Mouse (Mus musculus) midbrain, embryonic 13.5 days (tissue): Measurements from ENCODE around the gene Rreb1. TPM values are rescaled to one million over a fixed set of nuclear protein-coding genes. Genes with fewer than 3 reads are reported as not detected.
A peak's percentile ranks its signal among the peaks of the same experiment; 100 is the strongest.

Source experiments
- ATAC-seq: fragments of 200-750 bp; cut with Nextera tagmentation; 2 replicates; pipeline ENCODE4 v1.8.0; 2017; ENCODE audit warnings: mild to moderate bottlenecking, moderate TSS enrichment, moderate library complexity
- H3K27ac ChIP-seq: fragments of 300-500 bp; sonication (generic); 2 replicates; pipeline ENCODE4 v1.5.1; 2015; ENCODE audit warnings: inconsistent platforms, mild to moderate bottlenecking, moderate library complexity
- H3K27me3 ChIP-seq: fragments of 300-500 bp; sonication (generic); 2 replicates; pipeline ENCODE4 v1.6.1; 2015; ENCODE audit warnings: mild to moderate bottlenecking, inconsistent platforms
- H3K36me3 ChIP-seq: fragments of 300-500 bp; sonication (generic); 2 replicates; pipeline ENCODE4 v1.6.1; 2015; ENCODE audit warnings: mild to moderate bottlenecking, inconsistent platforms
- H3K4me1 ChIP-seq: fragments of 300-500 bp; sonication (generic); replicated peaks from 2 replicates; pipeline ENCODE4 v1.6.1; 2015; ENCODE audit warnings: inconsistent platforms
- H3K4me2 ChIP-seq: fragments of 300-500 bp; sonication (generic); replicated peaks from 2 replicates; pipeline ENCODE4 v1.6.1; 2015; ENCODE audit warnings: moderate library complexity, mild to moderate bottlenecking, inconsistent platforms
- H3K4me3 ChIP-seq: fragments of 300-500 bp; sonication (generic); replicated peaks from 2 replicates; pipeline ENCODE4 v1.5.1; 2015; ENCODE audit warnings: mild to moderate bottlenecking, inconsistent platforms
- H3K9ac ChIP-seq: fragments of 300-500 bp; sonication (generic); replicated peaks from 2 replicates; pipeline ENCODE4 v1.6.1; 2015; ENCODE audit warnings: mild to moderate bottlenecking, inconsistent platforms
- H3K9me3 ChIP-seq: fragments of 300-500 bp; sonication (generic); 2 replicates; pipeline ENCODE4 v1.6.1; 2016; ENCODE audit warnings: mild to moderate bottlenecking, inconsistent platforms
- WGBS: fragments of 180-500 bp; shearing (Covaris S2); methylation state at CpG from one replicate; pipeline ENCODE4 v1.1.7; 2015; 5-methylcytosine and 5-hydroxymethylcytosine counted together
- polyA plus RNA-seq: library from polyadenylated mRNA; unstranded; fragments of >200 nt; fragmentation: Nextera tagmentation; extraction: Ambion mirVana; gene quantifications from 2 replicates; pipeline ENCODE4 v1.2.1, GENCODE M21; 2015

The Rreb1 gene
- polyA plus RNA-seq, 1 experiment from 2014 or later = 2.7 TPM

- Histone ChIP-seq H3K9ac (peak overlapping the region; percentile 74), H3K27ac (no peak overlapping the region), H3K9me3 (no peaks in the 10 kb centered on the region), H3K27me3 (peaks cover 29% of the 10 kb centered on the region), H3K36me3 (no peaks in the 10 kb centered on the region), H3K4me1 (peaks cover 34% of the 10 kb centered on the region), H3K4me3 (peak overlapping the region; percentile 66), H3K4me2 (peak overlapping the region; percentile 96)
- ATAC-seq = peak; percentile 51
- WGBS = 5% methylated on average over 19 of the region's 19 CpGs
These were observed 79.9 kb downstream of the Rreb1 start for GRCm38 (mm10) chr13:37858066-37858501.

- H3K36me3 ChIP-seq = no peaks in the 10 kb centered on the region
- H3K27me3 ChIP-seq = peaks cover 29% of the 10 kb centered on the region
- 38% methylated on average over 9 of the region's 9 CpGs for WGBS
- 0 out of 2 replicates have a peak, but pooled peaks have one; percentile 17 for ATAC-seq
- no peak overlapping the region for H3K27ac ChIP-seq
- peaks cover 36% of the 10 kb centered on the region for H3K4me1 ChIP-seq
- peak overlapping the region; percentile 74; the same call in 1 of the 2 replicates for H3K9ac ChIP-seq
- peak overlapping the region; percentile 66 for H3K4me3 ChIP-seq
- H3K9me3 ChIP-seq = no peaks in the 10 kb centered on the region
- H3K4me2 ChIP-seq = peak overlapping the region; percentile 96
These were observed 80.3 kb downstream of the Rreb1 start for GRCm38 (mm10) chr13:37858508-37858907.

- no peak overlapping the region for H3K4me3 ChIP-seq
- 65% methylated on average over 8 of the region's 8 CpGs for WGBS
- no peak overlapping the region for H3K9ac ChIP-seq
- peaks cover 21% of the 10 kb centered on the region for H3K27me3 ChIP-seq
- no peaks in the 10 kb centered on the region for H3K9me3 ChIP-seq
- H3K4me1 ChIP-seq = peaks cover 27% of the 10 kb centered on the region
- no peaks in the 10 kb centered on the region for H3K36me3 ChIP-seq
- no peak overlapping the region for H3K27ac ChIP-seq
- no peak overlapping the region for H3K4me2 ChIP-seq
- ATAC-seq = no peak
These were observed 81.6 kb downstream of the Rreb1 start for GRCm38 (mm10) chr13:37859782-37860181.

GRCm38 (mm10) chr13:37860204-37860603, 82.0 kb downstream of the Rreb1 start:
- Histone ChIP-seq H3K4me3 (no peak overlapping the region), H3K9me3 (no peaks in the 10 kb centered on the region), H3K4me1 (peaks cover 27% of the 10 kb centered on the region), H3K27ac (no peak overlapping the region), H3K4me2 (no peak overlapping the region), H3K36me3 (no peaks in the 10 kb centered on the region), H3K9ac (no peak overlapping the region), H3K27me3 (peaks cover 21% of the 10 kb centered on the region)
- no peak for ATAC-seq
- 89% methylated on average over 3 of the region's 3 CpGs for WGBS

- H3K4me1 ChIP-seq = peaks cover 27% of the 10 kb centered on the region
- no peaks in the 10 kb centered on the region for H3K36me3 ChIP-seq
- WGBS = 92% methylated on average over 3 of the region's 3 CpGs
- no peaks in the 10 kb centered on the region for H3K9me3 ChIP-seq
- peaks cover 19% of the 10 kb centered on the region for H3K27me3 ChIP-seq
- ATAC-seq = no peak
- no peak overlapping the region for H3K27ac ChIP-seq
- H3K4me3 ChIP-seq = no peak overlapping the region
- H3K9ac ChIP-seq = no peak overlapping the region
- no peak overlapping the region for H3K4me2 ChIP-seq
These were observed 82.6 kb downstream of the Rreb1 start for GRCm38 (mm10) chr13:37860789-37861188.

- Histone ChIP-seq H3K27me3 (peaks cover 11% of the 10 kb centered on the region; the same call in 1 of the 2 replicates), H3K9me3 (no peaks in the 10 kb centered on the region), H3K27ac (no peak overlapping the region), H3K4me3 (no peak overlapping the region), H3K9ac (no peak overlapping the region), H3K4me2 (no peak overlapping the region), H3K36me3 (no peaks in the 10 kb centered on the region), H3K4me1 (peaks cover 36% of the 10 kb centered on the region)
- ATAC-seq = 0 out of 2 replicates have a peak, but pooled peaks have one; percentile 32
- 9% methylated on average over 6 of the region's 6 CpGs for WGBS
These were observed 84.3 kb downstream of the Rreb1 start for GRCm38 (mm10) chr13:37862492-37862891.

GRCm38 (mm10) chr13:37863643-37864042, 85.4 kb downstream of the Rreb1 start:
- ATAC-seq = no peak
- Histone ChIP-seq H3K36me3 (no peaks in the 10 kb centered on the region), H3K9ac (no peak overlapping the region), H3K4me1 (peaks cover 29% of the 10 kb centered on the region), H3K9me3 (no peaks in the 10 kb centered on the region), H3K4me3 (no peak overlapping the region), H3K4me2 (no peak overlapping the region), H3K27me3 (peaks cover 5% of the 10 kb centered on the region; the same call in 1 of the 2 replicates), H3K27ac (no peak overlapping the region)
- 86% methylated on average over 5 of the region's 5 CpGs for WGBS

- ATAC-seq = no peak
- 94% methylated on average over 1 of the region's 1 CpGs for WGBS
- no peaks in the 10 kb centered on the region for H3K9me3 ChIP-seq
These were observed 86.5 kb downstream of the Rreb1 start for GRCm38 (mm10) chr13:37864697-37865096.

GRCm38 (mm10) chr13:37866296-37866695, 88.1 kb downstream of the Rreb1 start:
- no peak overlapping the region for H3K9ac ChIP-seq
- no peak overlapping the region for H3K27ac ChIP-seq
- no peak for ATAC-seq
- H3K27me3 ChIP-seq = no peaks in the 10 kb centered on the region
- H3K4me3 ChIP-seq = no peak overlapping the region
- no peak overlapping the region for H3K4me2 ChIP-seq
- WGBS = 76% methylated on average over 5 of the region's 5 CpGs
- H3K9me3 ChIP-seq = no peaks in the 10 kb centered on the region
- peaks cover 29% of the 10 kb centered on the region for H3K4me1 ChIP-seq
- H3K36me3 ChIP-seq = no peaks in the 10 kb centered on the region

More at GRCm38 (mm10) chr13:37864697-37865096, 86.5 kb downstream of the Rreb1 start:
- Histone ChIP-seq H3K4me1 (peaks cover 29% of the 10 kb centered on the region), H3K9ac (no peak overlapping the region), H3K4me2 (no peak overlapping the region), H3K27ac (no peak overlapping the region), H3K27me3 (no peaks in the 10 kb centered on the region), H3K36me3 (no peaks in the 10 kb centered on the region), H3K4me3 (no peak overlapping the region)

GRCm38 (mm10) chr13:37866846-37867245, 88.6 kb downstream of the Rreb1 start:
- peaks cover 28% of the 10 kb centered on the region for H3K4me1 ChIP-seq
- no peak overlapping the region for H3K9ac ChIP-seq
- no peaks in the 10 kb centered on the region for H3K27me3 ChIP-seq
- no peaks in the 10 kb centered on the region for H3K36me3 ChIP-seq
- 41% methylated on average over 3 of the region's 3 CpGs for WGBS
- H3K27ac ChIP-seq = no peak overlapping the region
- H3K9me3 ChIP-seq = no peaks in the 10 kb centered on the region
- no peak overlapping the region for H3K4me3 ChIP-seq
- no peak for ATAC-seq
- no peak overlapping the region for H3K4me2 ChIP-seq

- Histone ChIP-seq H3K36me3 (no peaks in the 10 kb centered on the region), H3K4me2 (no peak overlapping the region), H3K27me3 (no peaks in the 10 kb centered on the region), H3K4me3 (no peak overlapping the region), H3K27ac (no peak overlapping the region), H3K9ac (no peak overlapping the region), H3K4me1 (peaks cover 13% of the 10 kb centered on the region), H3K9me3 (no peaks in the 10 kb centered on the region)
- 90% methylated on average over 12 of the region's 12 CpGs for WGBS
- ATAC-seq = no peak
These were observed 92.1 kb downstream of the Rreb1 start for GRCm38 (mm10) chr13:37870118-37870908.

GRCm38 (mm10) chr13:37872142-37872835, 94.1 kb downstream of the Rreb1 start:
- no peak for ATAC-seq

More at GRCm38 (mm10) chr13:37872142-37872835, 94.1 kb downstream of the Rreb1 start:
- no peaks in the 10 kb centered on the region for H3K9me3 ChIP-seq
- peaks cover 2% of the 10 kb centered on the region; the same call in 1 of the 2 replicates for H3K4me1 ChIP-seq
- no peaks in the 10 kb centered on the region for H3K27me3 ChIP-seq
- H3K4me2 ChIP-seq = no peak overlapping the region
- no peak overlapping the region for H3K4me3 ChIP-seq
- no peak overlapping the region for H3K27ac ChIP-seq
- no peak overlapping the region for H3K9ac ChIP-seq
- WGBS = 95% methylated on average over 2 of the region's 2 CpGs
- H3K36me3 ChIP-seq = no peaks in the 10 kb centered on the region
